Mouse (Mus musculus) spleen, postnatal 10 days (tissue): ENCODE measurements around the gene Cnnm3.

Experiments
- DNase-seq, 2 experiments: peaks; one replicate each; pipeline ENCODE4 v3.0.0; 2021 to 2022; ENCODE audit warnings: low spot score in 2 of 2

The Cnnm3 gene

GRCm38 (mm10) chr1:36575347-36575746 is 63.7 kb downstream of the Cnnm3 start:
- DNase-seq, result no peak

GRCm38 (mm10) chr1:36576991-36577675 is 65.5 kb downstream of the Cnnm3 start:
- no peak for DNase-seq
